Mouse (Mus musculus): ENCODE measurements around the gene Kif23.

Kif23 gene

GRCm38 (mm10) chr9:61946623-61947401 lies at the start of gene Kif23:
Gene Kif23 (minus strand): TSS chr9:61946774.
- DNase-seq = peak; percentile 97

GRCm38 (mm10) chr9:61991158-61991557 lies 44.6 kb upstream of the Kif23 start:
- DNase-seq = no peak

DNA sequence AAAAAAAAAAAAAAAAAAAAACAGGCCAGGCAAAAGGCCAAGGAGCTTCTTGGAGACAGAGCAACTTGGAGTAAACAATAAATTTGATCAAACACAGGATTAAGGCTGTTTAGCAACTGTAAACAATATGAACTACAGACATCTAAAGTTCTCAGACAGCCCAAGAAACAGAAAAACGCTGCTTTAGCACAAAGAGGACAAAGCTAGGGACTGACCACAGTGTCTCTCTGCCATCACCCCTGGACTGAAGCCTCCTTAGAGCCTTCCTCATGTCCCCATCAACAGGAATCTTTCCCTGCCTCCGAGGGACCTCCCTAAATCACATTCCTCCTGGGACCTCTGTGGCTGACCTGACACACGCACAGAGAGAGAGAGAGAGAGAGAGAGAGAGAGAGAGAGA lies 44.2 kb upstream of the Kif23 start:
- no peak for DNase-seq

- DNase-seq = no peak
Observed at GRCm38 (mm10) chr9:61986055-61986454, 39.5 kb upstream of the Kif23 start.

- DNase-seq = peak; percentile 64
Observed at GRCm38 (mm10) chr9:61985183-61985863, 38.7 kb upstream of the Kif23 start.

DNA sequence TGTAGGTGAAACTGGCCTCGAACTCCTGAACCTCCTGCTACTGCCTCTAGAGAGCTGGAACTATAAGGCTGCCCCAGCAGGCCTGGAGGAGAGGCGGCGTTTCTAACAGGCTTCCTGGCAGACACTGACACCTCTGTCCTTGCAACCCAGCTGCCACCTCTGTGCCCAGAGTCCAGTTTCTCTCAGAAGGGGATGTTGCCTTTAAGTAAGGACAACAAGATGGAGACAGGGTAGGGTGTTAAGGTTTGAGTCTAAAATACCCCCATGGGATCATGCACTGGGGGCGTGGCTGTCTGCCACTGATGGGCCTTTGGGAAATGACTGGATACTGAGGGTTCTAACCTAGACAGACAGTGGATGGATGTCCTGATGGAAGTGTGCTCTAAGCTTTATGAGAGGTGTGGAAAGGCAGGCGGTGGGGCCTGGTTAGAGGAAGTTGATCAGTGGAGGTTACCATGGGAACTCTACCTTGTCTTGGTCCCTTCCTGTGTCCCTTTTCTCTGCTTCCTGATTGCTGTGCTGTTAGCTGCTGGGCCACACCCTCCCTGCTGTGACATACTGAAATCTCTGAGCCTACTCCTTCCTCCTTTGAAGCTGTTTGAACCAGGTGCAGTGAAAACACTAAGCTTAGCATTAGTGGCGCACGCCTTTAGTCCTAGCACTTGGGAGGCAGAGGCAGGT lies 36.5 kb upstream of the Kif23 start:
- DNase-seq = no peak

- no peak for DNase-seq
Observed at GRCm38 (mm10) chr9:61981876-61982275, 35.3 kb upstream of the Kif23 start.

DNA sequence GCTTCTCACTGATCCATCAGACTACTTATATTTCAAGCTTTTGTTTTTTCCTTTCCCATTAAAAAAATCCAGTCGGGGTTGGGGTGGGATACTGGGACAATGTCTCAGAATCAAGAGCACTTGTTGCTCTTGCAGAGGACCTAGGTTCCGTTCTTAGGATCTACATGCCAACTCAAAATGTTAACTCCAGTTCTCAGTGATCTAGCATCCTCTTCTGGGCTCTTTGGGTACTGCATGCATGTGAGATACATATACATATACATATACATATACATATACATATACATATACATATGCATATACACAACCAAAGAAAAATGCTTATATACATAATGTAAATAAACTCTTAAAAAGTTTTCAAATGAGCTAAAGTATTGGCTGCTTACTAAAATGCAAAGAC lies 33.4 kb upstream of the Kif23 start:
- DNase-seq = no peak

GRCm38 (mm10) chr9:61977258-61977945 lies 30.8 kb upstream of the Kif23 start:
- no peak for DNase-seq

DNA sequence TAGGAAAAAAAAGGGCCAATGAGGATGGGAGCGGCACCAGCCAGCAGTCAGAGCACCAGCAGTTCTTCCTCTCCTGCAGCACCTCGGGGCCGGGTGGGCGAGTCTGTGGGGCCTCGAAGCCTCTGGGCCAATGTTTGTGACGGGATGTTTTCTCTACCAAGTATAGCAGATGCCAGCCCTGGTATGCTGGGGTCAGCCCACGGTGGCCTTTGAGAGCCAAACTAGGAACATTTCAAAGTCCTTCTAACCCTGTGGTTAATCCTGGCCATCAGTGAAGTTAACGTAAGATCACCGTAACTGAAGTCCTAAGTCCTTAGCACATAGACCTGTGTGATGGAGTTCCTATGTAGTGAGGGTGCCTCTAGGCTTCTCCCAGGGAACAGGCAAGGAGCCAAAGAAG lies 25.5 kb upstream of the Kif23 start:
- DNase-seq = no peak

DNA sequence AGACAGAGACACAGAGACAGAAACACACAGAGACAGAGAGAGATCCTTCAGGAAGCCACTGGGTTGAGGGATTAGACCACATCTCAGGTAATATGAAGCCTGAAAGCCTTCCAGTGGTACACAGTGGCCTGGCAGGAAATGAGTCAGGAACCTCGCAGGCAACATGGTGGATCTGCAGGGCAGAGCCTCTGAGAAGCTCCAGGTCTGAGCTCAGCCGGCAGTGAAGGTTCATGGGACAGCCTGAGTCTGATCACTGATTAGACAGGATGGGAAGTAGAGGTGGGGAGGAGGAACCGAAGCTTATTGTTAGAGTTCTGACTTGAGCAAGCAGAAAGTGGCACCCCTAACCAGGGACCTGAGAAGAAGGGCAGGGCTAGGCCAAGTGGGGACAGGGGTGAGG lies 24.5 kb upstream of the Kif23 start:
- DNase-seq = no peak

DNA sequence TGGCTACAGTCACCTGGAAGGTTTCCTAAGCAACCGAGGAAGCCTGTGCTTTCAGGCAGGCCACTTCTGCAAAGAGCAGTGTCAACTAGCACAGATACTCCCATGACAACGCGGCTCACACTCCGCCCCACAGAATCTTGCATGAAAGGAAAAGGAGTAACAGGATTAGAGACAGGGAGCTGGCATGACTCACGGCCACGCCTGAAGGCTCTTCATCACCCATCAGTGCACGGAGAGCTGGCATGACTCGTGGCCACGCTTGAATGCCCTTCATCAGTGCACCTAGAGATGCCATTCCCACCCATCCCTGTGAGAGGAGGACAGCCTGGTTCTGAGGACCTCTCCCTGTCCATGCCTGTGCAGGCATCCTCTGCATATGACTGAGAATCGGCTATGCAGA lies 20.8 kb upstream of the Kif23 start:
- DNase-seq = no peak

GRCm38 (mm10) chr9:61965987-61966386 lies 19.4 kb upstream of the Kif23 start:
- no peak for DNase-seq

GRCm38 (mm10) chr9:61965411-61965930 lies 18.9 kb upstream of the Kif23 start:
- peak; percentile 79 for DNase-seq

- DNase-seq = no peak
Observed at GRCm38 (mm10) chr9:61963356-61963755, 16.8 kb upstream of the Kif23 start.

GRCm38 (mm10) chr9:61961181-61961580 lies 14.6 kb upstream of the Kif23 start:
- no peak for DNase-seq

DNA sequence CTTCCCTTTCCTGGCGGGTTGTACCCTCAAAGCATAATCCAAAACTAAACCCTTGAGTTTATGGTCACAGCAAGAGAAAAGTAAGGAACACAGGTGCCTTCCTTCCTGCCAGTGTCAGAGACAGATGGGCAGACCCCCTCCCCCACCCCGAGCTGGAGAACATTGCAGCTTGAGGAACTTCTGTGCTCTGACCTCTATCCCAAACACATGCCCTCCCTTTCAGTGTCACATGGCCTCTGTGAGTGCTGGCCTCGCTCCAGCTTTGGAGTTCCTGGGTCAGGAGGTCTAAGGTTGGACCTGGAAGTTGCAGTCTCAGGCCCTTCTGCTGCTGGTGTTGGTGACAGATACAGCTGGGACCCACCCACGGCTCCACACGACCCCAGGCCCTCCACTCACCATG lies 14.2 kb upstream of the Kif23 start:
- DNase-seq = no peak

DNA sequence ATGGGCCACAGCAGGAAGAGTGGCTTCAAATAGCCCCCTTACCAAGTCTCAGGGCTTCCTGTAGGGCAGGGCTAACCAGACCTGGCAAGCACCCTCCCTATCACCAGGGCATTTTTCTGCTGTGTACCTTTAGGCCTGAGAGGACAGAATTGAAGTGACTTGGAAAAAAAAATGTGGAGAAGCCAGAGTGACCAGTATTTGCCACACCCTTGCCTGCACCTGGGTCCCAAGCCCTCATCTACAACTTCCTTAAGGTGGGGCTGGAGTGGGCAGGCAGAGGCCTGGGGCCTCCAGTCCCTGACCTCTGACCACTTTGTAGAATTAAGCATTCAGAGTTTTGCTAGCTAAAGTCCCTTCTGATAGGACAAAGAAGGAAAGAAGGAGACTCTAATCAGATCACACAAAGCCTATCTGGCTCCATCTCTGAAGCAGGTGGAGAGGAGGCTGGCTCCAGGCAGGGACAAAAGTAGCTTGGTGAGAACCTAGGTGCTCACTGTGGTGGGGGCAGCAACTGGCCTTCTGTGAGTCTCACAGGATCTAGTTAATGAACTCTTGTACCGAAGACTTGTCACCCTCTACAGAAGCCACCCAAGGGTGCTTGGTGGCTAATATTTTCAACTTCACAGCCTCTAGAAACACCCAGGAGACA lies 13.5 kb upstream of the Kif23 start:
- no peak for DNase-seq

DNA sequence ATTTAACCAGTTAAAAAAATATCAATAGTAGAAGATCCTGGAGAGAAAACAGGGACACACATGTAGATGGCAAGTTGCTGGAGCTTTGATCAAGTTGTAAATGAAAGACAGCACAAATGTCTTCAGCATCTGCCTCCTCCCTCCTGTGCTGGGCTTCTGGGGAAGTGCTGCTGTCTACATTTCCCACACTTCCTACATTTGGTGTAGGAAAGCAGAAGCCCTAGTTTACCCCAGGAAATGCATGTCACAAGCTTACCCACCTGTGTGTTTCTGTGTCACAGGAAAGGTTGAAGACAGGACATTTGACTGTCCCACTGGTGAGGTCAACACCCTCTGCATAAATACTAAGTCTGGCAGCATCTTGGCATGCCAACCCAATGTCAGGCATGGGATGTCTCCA lies 8.1 kb upstream of the Kif23 start:
- no peak for DNase-seq

GRCm38 (mm10) chr9:61952241-61952640 lies 5.7 kb upstream of the Kif23 start:
- DNase-seq = no peak

DNA sequence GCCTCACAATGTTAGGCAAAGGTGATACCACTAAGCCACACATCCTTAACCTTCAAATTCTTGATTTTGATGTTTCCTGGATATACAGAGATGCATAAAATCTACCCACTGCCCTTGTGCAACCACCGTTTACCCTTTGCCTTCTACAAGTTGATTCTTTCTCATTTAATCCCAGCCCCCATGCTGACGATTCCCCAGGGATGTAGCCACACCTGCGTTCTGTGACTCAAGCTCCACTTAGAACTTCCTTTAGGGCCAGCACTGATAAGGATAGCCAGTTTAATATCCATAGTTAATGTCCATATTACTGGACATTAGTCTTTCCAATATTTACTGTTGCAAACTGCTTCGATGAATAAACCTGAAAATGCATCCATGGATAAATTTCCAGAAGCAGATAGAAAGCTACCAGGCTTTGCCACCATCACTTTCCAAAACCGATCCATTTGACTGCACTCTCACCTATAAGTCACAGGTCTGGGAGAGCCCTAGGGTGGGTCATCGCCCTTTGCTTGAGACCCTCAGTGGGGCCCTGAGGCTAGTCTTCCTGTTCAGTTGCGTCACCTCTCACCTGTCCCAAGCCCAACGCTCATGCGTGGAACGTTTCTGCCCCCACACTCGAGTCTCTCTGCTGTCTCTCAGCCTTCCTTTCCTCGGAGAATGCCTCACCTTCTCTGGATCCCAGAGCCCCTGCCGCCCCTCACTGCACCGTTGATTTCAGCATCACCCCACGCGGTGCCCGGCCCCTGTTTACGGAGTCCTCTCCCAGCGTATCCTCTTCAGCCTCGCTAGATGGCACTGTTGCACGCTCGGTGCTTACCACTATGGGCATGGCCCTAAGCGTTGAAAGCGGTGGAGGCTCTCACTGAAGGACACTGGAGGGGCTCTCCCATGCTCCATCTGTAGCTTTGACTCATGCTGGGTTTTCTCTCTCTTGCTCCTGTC lies 1.1 kb upstream of the Kif23 start:
- peak; percentile 79 for DNase-seq

All from right cerebral cortex, postnatal 4 days (tissue).